Mouse (Mus musculus) macrophage (primary cell): Measurements from ENCODE around the gene Prex1. TPM values are rescaled to one million over a fixed set of nuclear protein-coding genes. Genes with fewer than 3 reads are reported as not detected.

Experiments
- H3K27ac ChIP-seq: fragments of 350-480 bp; formaldehyde crosslinking; 2 replicates; pipeline ENCODE4 v1.9.0; 2021
- H3K36me3 ChIP-seq: fragments of 350-480 bp; formaldehyde crosslinking; 2 replicates; pipeline ENCODE4 v1.9.0; 2021; ENCODE audit errors: inconsistent target
- H3K4me3 ChIP-seq: fragments of 350-480 bp; formaldehyde crosslinking; 2 replicates; pipeline ENCODE4 v1.9.0; 2021; ENCODE audit errors: inconsistent target
- H3K79me2 ChIP-seq: fragments of 350-480 bp; formaldehyde crosslinking; 2 replicates; pipeline ENCODE4 v1.9.0; 2021; ENCODE audit errors: inconsistent target
- WGBS: methylation state at CpG from one replicate; pipeline ENCODE4 v1.1.7; 2026; ENCODE audit warnings: inconsistent platforms; ENCODE audit not compliant: missing documents; 5-methylcytosine and 5-hydroxymethylcytosine counted together
- polyA plus RNA-seq: library from polyadenylated mRNA; stranded (reverse); fragments of 250-400 nt; gene quantifications from 3 replicates; pipeline ENCODE4 v1.2.4, GENCODE M21; 2018; ENCODE audit warnings: inconsistent platforms

The Prex1 gene
- polyA plus RNA-seq, 1 experiment from 2014 or later: 51.9 TPM

- no peak overlapping the region for H3K27ac ChIP-seq
- H3K36me3 ChIP-seq: peaks cover 87% of the 10 kb centered on the region
- 96% methylated on average over 4 of the region's 5 CpGs for WGBS
- H3K79me2 ChIP-seq: peaks cover 13% of the 10 kb centered on the region; the same call in 1 of the 2 replicates
- no peak overlapping the region for H3K4me3 ChIP-seq
These were observed 95.9 kb downstream of the Prex1 start for GRCm38 (mm10) chr2:166617706-166618105.

GRCm38 (mm10) chr2:166615338-166616075 lies 98.1 kb downstream of the Prex1 start:
- H3K4me3 ChIP-seq: no peak overlapping the region
- H3K27ac ChIP-seq: no peak overlapping the region
- 97% methylated on average over 2 of the region's 2 CpGs for WGBS
- peaks cover 93% of the 10 kb centered on the region for H3K36me3 ChIP-seq
- no peaks in the 10 kb centered on the region; the same call in 1 of the 2 replicates for H3K79me2 ChIP-seq

GRCm38 (mm10) chr2:166610271-166610670 lies 103.4 kb downstream of the Prex1 start:
- 41% methylated on average over 5 of the region's 5 CpGs for WGBS
- Histone ChIP-seq H3K27ac (no peak overlapping the region), H3K79me2 (no peaks in the 10 kb centered on the region; the same call in 1 of the 2 replicates), H3K4me3 (no peak overlapping the region), H3K36me3 (peaks cover 91% of the 10 kb centered on the region)

GRCm38 (mm10) chr2:166608509-166608908 lies 105.1 kb downstream of the Prex1 start:
- no peaks in the 10 kb centered on the region for H3K79me2 ChIP-seq
- WGBS: 90% methylated on average over 8 of the region's 8 CpGs

GRCm38 (mm10) chr2:166606481-166607245 lies 107.0 kb downstream of the Prex1 start:
- 90% methylated on average over 17 of the region's 17 CpGs for WGBS
- H3K27ac ChIP-seq: no peak overlapping the region
- H3K4me3 ChIP-seq: no peak overlapping the region
- H3K36me3 ChIP-seq: peaks cover 87% of the 10 kb centered on the region
- H3K79me2 ChIP-seq: no peaks in the 10 kb centered on the region

More at GRCm38 (mm10) chr2:166608509-166608908, 105.1 kb downstream of the Prex1 start:
- Histone ChIP-seq H3K27ac (no peak overlapping the region), H3K4me3 (no peak overlapping the region), H3K36me3 (peaks cover 87% of the 10 kb centered on the region)

GRCm38 (mm10) chr2:166606053-166606452 lies 107.6 kb downstream of the Prex1 start:
- 77% methylated on average over 6 of the region's 6 CpGs for WGBS
- H3K79me2 ChIP-seq: no peaks in the 10 kb centered on the region
- H3K27ac ChIP-seq: no peak overlapping the region
- H3K4me3 ChIP-seq: no peak overlapping the region
- H3K36me3 ChIP-seq: peaks cover 91% of the 10 kb centered on the region

GRCm38 (mm10) chr2:166605164-166605831 lies 108.3 kb downstream of the Prex1 start:
- no peak overlapping the region for H3K27ac ChIP-seq
- WGBS: 80% methylated on average over 12 of the region's 12 CpGs
- H3K36me3 ChIP-seq: peaks cover 92% of the 10 kb centered on the region
- no peak overlapping the region for H3K4me3 ChIP-seq
- no peaks in the 10 kb centered on the region for H3K79me2 ChIP-seq

GRCm38 (mm10) chr2:166602948-166603347 lies 110.7 kb downstream of the Prex1 start:
- 93% methylated on average over 3 of the region's 3 CpGs for WGBS
- no peaks in the 10 kb centered on the region for H3K79me2 ChIP-seq
- H3K4me3 ChIP-seq: no peak overlapping the region
- H3K27ac ChIP-seq: no peak overlapping the region
- peaks cover 92% of the 10 kb centered on the region for H3K36me3 ChIP-seq

- H3K36me3 ChIP-seq: peaks cover 95% of the 10 kb centered on the region
- no peaks in the 10 kb centered on the region for H3K79me2 ChIP-seq
- H3K4me3 ChIP-seq: no peak overlapping the region
- H3K27ac ChIP-seq: no peak overlapping the region
- 94% methylated on average over 18 of the region's 18 CpGs for WGBS
These were observed 112.2 kb downstream of the Prex1 start for GRCm38 (mm10) chr2:166601420-166601819.

- WGBS: 86% methylated on average over 12 of the region's 12 CpGs
- Histone ChIP-seq H3K36me3 (peaks cover 94% of the 10 kb centered on the region), H3K4me3 (no peak overlapping the region), H3K27ac (no peak overlapping the region), H3K79me2 (no peaks in the 10 kb centered on the region)
These were observed 115.0 kb downstream of the Prex1 start for GRCm38 (mm10) chr2:166598453-166599155.

- H3K4me3 ChIP-seq: no peak overlapping the region
- H3K79me2 ChIP-seq: no peaks in the 10 kb centered on the region
- 97% methylated on average over 6 of the region's 6 CpGs for WGBS
- H3K36me3 ChIP-seq: peaks cover 94% of the 10 kb centered on the region
- H3K27ac ChIP-seq: no peak overlapping the region
These were observed 115.9 kb downstream of the Prex1 start for GRCm38 (mm10) chr2:166597763-166598162.

- 68% methylated on average over 21 of the region's 21 CpGs for WGBS
- Histone ChIP-seq H3K27ac (no peak overlapping the region), H3K4me3 (no peak overlapping the region), H3K36me3 (peaks cover 93% of the 10 kb centered on the region), H3K79me2 (no peaks in the 10 kb centered on the region)
These were observed 121.4 kb downstream of the Prex1 start for GRCm38 (mm10) chr2:166592034-166592912.

- peaks cover 100% of the 10 kb centered on the region for H3K36me3 ChIP-seq
- 86% methylated on average over 3 of the region's 3 CpGs for WGBS
- no peak overlapping the region for H3K27ac ChIP-seq
- no peak overlapping the region for H3K4me3 ChIP-seq
- no peaks in the 10 kb centered on the region for H3K79me2 ChIP-seq
These were observed 129.1 kb downstream of the Prex1 start for GRCm38 (mm10) chr2:166584491-166584890.
